Mouse (Mus musculus) left cerebral cortex, adult 11 months (tissue): ENCODE results near the gene Nfe2l1.
"Not testable (repeated sequence)": the region's sequence is repeated elsewhere in the genome, so short reads cannot be mapped to it uniquely, and the experiment has no call there.

ENCODE experiments used
- DNase-seq: peaks from one replicate; pipeline ENCODE4 v3.0.0; 2022; ENCODE audit warnings: low spot score

Gene Nfe2l1

GRCm38 (mm10) chr11:96829813-96830538, at the start of gene Nfe2l1:
TSS of gene Nfe2l1 (minus strand) at chr11:96829968.
- DNase-seq, result peak; percentile 100

GRCm38 (mm10) chr11:96879359-96879758, 49.6 kb upstream of the Nfe2l1 start:
- DNase-seq, result no peak

DNA sequence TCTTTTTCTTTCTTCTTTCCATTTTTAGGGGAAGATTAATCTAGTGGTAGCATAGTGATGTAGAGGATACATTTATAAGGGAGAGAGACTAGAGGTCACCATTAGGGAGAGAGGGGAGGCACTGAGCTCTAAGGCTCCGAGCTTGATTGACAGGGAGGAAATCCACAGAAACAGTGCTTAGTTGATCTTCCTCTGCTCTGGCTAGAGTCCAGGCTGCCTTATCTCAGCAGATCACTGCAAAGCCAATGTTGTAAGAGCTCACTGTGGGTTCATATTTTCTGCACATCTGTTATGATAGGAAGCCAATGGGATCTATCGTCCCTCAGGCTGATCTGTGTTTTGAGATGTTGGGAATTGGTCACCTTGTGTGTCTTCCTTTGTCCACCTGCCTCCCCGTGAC, 48.9 kb upstream of the Nfe2l1 start:
- DNase-seq, result no peak

- DNase-seq, result no peak
Measured at GRCm38 (mm10) chr11:96877071-96877470, 47.3 kb upstream of the Nfe2l1 start.

DNA sequence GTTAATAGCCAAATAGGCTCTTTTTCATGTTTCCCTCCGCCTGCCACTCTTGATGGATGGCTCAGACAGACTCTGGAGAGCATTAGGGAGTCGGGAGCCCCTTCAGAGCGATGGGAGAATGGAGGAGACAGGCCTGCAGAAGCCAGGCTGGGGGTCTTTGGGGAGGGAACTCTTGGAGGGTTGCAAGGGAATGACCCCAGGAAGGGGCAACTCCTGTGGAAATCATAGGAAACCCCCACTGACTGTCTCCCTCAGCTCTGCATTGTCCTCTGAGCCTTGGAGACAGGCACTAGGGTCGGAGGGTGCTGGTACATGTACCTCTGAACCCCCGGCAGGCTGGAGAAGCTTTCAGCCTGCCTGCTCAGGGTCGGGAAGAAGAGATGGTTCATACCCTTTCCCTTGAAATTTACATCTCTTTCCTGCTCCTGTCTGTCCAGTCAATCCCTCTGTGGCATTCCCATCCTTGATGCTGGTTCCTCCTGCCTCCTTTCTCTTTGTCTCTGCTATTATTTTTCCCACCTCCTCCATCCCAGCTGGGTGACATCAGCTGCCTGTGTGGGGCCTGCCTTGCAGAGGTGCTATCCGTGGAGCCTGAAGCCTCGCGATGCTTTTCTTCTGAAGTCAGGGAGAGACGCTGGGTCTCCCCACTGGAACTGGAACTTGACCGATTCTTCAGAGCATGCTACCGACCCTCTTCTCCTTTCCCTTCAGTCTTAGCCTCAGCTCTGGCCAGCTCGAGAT, 46.7 kb upstream of the Nfe2l1 start:
- DNase-seq, result no peak

- DNase-seq, result peak; percentile 68
Measured at GRCm38 (mm10) chr11:96875745-96876144, 46.0 kb upstream of the Nfe2l1 start.

- DNase-seq, result no peak
Measured at GRCm38 (mm10) chr11:96875270-96875669, 45.5 kb upstream of the Nfe2l1 start.

GRCm38 (mm10) chr11:96873601-96874140, 43.9 kb upstream of the Nfe2l1 start:
- no peak for DNase-seq

DNA sequence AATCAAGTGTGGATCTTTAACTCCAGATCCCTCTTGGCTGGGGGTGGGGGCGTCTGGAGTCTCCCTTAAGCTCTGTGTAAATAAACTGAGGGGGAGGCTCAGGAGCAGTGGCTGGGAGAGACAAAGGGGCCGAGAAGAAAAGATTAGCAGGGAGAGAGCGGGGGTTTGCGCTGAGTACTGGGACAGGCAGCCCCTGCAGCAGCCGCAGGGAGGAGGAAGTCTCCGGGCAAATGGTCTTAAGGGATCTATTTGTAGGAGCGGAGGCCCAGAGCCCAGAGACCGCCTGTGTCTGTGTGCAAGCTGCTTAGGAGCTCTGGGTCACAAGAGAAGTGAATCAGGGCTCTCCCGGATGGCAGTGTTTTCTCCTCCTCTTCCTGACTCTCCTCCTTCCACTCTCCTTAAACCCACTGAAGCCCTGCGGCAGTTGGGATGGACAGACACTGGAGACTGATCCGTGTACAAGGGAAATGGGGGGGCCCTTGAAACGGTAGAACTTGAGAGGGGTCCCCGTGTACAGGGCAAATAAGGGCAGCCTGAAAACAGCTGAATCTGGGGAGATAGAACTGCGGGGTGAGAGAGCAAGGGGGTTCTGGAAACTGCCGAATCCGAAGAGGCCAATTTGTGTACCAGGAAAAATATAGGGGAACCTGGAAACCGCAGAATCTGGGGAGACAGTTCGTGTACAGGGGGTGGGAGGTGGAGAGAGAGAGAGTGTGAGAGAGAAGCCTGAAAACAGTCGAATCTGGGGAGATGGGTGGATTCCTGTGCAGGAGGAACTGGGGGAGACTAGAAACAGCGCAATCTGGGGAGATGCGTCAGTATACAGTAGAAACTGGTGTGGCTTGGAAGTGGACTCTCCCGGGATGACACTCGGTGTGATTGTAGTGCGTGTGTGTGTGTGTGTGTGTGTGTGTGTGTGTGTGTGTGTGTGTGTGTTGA, 42.9 kb upstream of the Nfe2l1 start:
- no peak for DNase-seq

DNA sequence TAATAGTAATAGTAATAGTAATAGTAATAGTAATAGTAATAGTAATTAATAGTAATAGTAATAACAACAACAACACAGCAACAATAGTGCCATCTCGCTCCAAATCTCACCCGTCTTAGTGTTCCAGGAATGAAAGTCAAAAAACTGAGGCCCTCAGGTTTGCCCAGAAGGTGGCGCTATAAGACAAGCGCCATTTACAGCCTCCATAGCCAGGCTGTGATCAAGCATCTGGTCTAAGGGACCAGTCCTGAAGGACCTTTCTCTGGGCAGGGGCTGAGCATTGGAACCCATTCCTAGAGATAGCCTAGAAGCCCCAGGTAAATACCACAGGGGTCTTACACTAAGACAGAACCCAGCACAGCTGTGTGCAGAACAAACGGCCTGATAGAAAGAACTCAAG, 37.4 kb upstream of the Nfe2l1 start:
- DNase-seq, result no peak

- DNase-seq, result no peak
Measured at GRCm38 (mm10) chr11:96863206-96863995, 33.6 kb upstream of the Nfe2l1 start.

DNA sequence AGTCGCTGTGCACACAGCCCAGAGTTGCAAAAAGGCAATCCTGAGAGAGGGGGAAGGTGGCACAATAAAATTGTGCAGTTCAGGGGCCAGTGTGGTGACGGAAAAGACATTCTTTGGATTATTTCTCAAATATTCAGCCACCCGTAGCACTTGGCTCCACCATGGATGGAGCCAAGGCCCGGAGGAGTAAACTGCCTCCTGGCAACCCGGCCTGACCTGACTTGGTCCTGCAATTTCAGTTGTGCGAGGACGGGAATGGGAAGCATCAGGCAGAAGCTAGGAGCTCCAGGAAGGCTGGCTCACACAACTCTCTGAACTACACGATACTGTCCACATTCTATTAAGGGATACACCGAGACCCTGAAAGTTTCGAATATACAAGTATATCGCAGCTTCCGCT, 32.8 kb upstream of the Nfe2l1 start:
- DNase-seq, result no peak

GRCm38 (mm10) chr11:96861878-96862289, 32.1 kb upstream of the Nfe2l1 start:
- peak; percentile 87 for DNase-seq

- DNase-seq, result no peak
Measured at GRCm38 (mm10) chr11:96861446-96861845, 31.7 kb upstream of the Nfe2l1 start.

- DNase-seq, result peak; percentile 58
Measured at GRCm38 (mm10) chr11:96860564-96860963, 30.8 kb upstream of the Nfe2l1 start.

- DNase-seq, result no peak
Measured at GRCm38 (mm10) chr11:96859635-96860034, 29.9 kb upstream of the Nfe2l1 start.

DNA sequence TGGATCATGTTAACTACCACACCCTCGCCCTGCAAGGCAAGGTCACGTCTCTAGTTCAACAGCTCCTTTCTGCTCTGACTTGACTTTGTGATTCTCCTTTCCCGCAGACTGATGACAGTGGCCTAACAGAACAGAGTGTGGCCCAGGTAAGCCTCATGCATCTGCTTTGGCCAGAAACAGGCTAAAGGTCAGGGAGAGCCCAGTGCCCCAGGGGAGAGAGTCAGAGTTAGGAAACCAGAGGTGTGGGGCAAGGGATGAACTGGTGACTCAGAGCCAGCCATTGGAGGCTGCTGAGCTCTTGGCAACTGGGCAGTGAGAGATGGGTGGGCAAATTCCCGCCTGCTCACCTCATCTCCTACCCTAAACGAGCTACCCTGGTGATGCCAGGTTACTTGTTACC, 27.7 kb upstream of the Nfe2l1 start:
- no peak for DNase-seq

GRCm38 (mm10) chr11:96849681-96850467, 20.1 kb upstream of the Nfe2l1 start, which contains the start of gene Copz2:
TSS of gene Copz2 (plus strand) at chr11:96849870.
- no peak for DNase-seq

DNA sequence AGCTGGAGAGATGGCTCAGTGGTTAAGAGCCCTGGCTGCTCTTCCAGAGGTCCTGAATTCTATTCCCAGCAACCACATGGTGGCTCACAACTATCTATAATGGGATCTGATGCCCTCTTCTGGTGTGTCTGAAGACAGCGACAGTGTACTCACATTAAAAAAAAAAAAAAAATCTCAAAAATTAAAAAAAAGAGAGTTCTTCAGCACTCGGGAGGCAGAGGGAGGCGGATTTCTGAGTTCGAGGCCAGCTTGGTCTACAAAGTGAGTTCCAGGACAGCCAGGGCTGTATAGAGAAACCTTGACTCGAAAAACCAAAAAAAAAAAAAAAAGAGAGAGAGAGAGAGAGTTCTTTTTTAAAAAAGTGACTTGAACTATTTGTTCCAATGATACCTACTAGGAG, 19.4 kb upstream of the Nfe2l1 start:
- DNase-seq, result not testable (repeated sequence)

GRCm38 (mm10) chr11:96848694-96849093, 18.9 kb upstream of the Nfe2l1 start:
- DNase-seq, result no peak
